Mouse (Mus musculus) lung, adult 2 months (tissue): ENCODE measurements around the gene Arhgap8.

Experiments used
- CTCF ChIP-seq: fragments of 200-500 bp; IDR thresholded peaks from 2 replicates; pipeline ENCODE4 v1.5.1; 2011; ENCODE audit warnings: mild to moderate bottlenecking, low read length, control low read depth; ENCODE audit not compliant: insufficient read depth
- POLR2A ChIP-seq: fragments of 200-500 bp; IDR thresholded peaks from 2 replicates; pipeline ENCODE4 v1.6.1; 2011; ENCODE audit warnings: low read depth, mild to moderate bottlenecking, control low read depth, low read length, borderline replicate concordance; ENCODE audit errors: extremely low read depth

DNA sequence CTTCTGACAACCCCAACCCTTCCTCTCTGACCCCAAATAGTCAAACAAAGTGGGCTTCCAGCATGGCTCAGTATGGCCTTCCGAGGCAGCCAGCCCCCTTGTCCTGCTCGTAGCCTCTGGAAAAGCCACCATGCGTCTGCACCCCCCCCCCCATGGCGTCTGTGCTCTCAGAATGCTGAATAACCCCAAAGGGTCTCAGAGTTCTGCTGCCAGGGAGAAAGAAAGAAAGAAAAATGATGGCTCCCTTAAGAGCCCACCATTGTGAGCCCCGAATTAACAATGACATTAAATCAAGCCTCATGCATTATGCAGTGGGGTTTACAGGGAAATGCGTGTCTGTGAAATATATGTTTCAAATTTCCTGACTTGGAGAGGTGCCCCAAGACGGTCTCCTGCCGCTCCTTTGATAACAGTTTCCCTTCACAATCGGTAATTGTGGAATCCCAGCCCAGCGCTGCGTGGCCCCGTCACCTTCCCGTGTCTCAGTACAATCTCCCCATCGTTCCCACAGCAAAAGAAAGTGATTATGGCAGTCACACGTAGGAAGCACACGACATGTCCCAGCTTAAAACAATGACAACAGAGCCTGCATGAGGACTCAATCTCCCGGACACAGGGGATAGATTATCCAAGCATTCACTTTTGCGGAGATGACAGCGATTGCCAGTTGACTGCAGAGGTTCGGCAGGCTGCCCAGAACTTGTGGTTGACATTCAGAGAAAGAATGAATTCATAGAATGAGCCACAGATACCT, 55.7 kb downstream of the Arhgap8 start:
- TF ChIP-seq POLR2A (no peak), CTCF (no peak)
